Mouse (Mus musculus) CD4-positive, CD25-positive, alpha-beta regulatory T cell, adult 4 months (primary cell): ENCODE results near the gene Wasf1. TPM values are rescaled to one million over a fixed set of nuclear protein-coding genes. Genes with fewer than 3 reads are reported as not detected.

Experiments
- ATAC-seq: one replicate; pipeline ENCODE4 v1.8.0; 2017
- polyA plus RNA-seq, 2 experiments: library from polyadenylated mRNA; unstranded; fragments of 100-300 nt; shearing (Covaris generic); gene quantifications; one replicate each; pipeline ENCODE4 v1.2.1; 2017

The Wasf1 gene
- under 1 TPM in 1 of 2 experiments, not detected in 1; 0.12 TPM for polyA plus RNA-seq

GRCm38 (mm10) chr10:40882831-40883643, at the start of gene Wasf1, which contains the start of gene Cdc40:
Wasf1 (plus strand) TSS chr10:40883475.
Cdc40 (minus strand) TSS chr10:40883311.
- peak; percentile 95 for ATAC-seq

DNA sequence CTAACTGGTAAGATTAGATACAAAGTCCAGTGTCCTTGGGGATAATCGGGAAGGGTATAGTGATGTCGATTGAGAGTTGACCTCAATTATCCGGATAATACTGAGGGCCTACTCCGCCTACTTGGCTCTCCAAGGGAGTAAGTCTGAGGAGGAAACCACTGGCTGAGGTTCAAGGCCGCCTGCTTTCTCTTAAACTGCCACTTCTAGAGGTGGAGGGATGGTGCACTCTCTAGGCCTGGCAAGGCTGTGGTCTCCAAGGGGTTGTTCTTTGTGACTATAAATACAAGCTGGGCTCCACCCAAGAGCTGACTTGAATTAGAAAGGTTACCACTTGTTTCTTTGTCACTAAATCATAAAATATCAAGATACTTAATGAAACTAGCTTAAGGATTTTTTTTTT, 43.2 kb upstream of the Wasf1 start:
- ATAC-seq, result no peak

DNA sequence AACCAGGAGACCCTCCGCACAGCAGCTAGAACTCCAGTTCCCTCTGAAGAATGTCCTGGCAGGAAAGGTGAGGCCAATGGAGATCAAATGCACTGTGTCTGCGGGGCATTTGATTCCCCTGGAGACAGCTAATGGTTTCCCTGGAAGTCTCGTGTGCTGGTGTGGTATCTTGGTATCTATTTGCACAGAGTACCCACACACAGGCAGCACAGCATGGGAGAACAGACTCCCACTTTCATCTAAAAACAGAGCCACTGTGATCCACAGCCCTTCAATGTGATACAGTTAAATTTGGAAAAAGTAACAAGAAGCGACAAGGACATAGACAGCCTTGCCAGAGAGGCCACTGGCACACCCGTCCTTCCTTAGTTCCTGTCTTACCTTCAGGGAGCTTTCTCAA, 39.4 kb upstream of the Wasf1 start:
- ATAC-seq, result no peak

DNA sequence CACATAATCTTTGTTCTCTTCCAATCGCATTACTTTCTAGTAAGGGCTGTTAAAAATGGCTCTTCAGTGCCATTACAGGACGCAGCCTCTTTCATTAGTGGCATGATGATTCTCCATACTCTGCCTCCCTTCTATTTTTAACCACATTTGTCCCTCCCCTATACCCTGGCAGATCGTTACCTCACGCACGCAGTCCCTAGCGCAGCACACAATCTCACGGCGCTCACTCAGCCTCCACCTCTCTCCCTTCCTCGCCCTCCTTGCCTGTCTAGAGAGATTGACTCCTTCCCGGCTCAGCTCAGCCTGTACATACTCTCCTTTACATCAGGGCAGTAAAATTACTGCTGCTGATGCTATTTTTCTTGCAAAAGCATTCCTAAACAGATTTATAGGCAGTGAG, 38.7 kb upstream of the Wasf1 start:
- ATAC-seq, result no peak

GRCm38 (mm10) chr10:40845626-40846025, 37.6 kb upstream of the Wasf1 start:
- no peak for ATAC-seq

DNA sequence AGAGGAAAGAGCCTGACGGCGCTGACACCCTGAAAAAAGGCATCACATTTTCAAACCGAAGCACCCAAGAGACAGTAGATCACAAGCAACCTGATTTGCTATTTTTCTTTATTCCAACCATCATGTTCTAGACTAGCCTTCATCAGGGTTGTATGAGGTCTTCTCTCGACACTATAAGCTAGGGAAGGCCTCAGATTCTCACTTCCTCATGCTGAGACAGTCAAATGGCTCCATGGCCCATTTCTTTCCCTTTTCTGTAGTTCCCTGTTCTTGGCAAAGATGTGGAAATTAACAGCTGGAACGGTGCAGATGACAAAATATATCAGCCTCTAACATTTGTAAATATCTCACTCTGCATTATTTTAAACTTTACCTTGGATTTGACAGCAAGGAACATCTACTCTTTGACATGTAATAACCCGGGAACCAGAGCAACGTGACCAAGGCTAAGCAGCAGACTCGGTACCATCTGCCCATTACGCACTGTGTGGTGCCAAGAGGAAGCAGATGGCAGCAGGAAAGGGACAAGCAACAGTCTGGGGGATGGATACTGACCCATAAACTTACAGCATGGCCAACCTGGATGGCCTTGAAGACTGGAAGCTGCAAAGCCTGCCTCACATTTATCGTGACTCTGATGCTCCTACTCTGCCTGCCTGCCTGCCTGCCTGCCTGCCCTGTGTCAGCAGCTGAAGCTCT, 36.0 kb upstream of the Wasf1 start:
- ATAC-seq, result no peak

- no peak for ATAC-seq
Observed at GRCm38 (mm10) chr10:40850644-40851043, 32.6 kb upstream of the Wasf1 start.

DNA sequence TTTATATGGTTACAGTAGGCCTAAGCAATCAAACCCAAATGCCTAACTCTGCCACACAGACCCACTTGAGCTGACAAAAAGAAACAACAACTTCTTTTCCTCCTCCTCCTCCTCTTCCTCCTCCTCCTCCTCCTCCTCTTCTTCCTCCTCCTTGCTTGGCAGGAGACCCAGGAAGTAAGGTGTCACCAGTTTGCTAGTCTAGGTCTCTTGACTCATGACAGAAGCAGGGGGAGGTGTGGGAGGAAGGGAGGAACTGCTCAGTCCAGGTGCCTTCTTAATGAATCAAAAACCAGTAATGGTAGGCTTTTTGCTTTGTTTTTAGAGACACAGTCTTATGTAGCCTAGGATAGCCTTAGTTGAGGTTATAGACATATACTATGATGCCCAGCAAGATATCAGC, 32.1 kb upstream of the Wasf1 start:
- ATAC-seq, result no peak

DNA sequence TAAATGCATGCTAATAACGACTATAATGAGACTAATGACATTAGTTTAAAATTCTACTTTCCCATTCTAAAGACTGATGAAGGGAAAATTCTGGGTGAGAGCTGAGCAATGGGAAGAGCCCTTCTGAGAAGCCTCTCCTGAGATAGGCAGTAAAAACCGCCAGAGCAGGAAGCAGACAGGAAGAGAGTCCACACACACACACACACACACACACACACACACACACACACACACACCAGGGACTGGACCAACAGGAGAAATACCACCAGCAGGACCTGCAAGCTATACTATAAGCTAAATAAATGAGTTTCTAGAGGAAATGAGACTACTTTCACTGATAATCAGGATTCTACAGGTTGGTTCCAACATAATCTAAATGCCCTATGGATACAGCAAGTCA, 27.7 kb upstream of the Wasf1 start:
- ATAC-seq, result no peak

GRCm38 (mm10) chr10:40856703-40857102, 26.6 kb upstream of the Wasf1 start:
- ATAC-seq, result no peak

- ATAC-seq, result no peak
Observed at GRCm38 (mm10) chr10:40857599-40857998, 25.7 kb upstream of the Wasf1 start.

GRCm38 (mm10) chr10:40868081-40868480, 15.2 kb upstream of the Wasf1 start:
- no peak for ATAC-seq

- no peak for ATAC-seq
Observed at GRCm38 (mm10) chr10:40871301-40871700, 12.0 kb upstream of the Wasf1 start.

- no peak for ATAC-seq
Observed at GRCm38 (mm10) chr10:40872052-40872451, 11.2 kb upstream of the Wasf1 start.

DNA sequence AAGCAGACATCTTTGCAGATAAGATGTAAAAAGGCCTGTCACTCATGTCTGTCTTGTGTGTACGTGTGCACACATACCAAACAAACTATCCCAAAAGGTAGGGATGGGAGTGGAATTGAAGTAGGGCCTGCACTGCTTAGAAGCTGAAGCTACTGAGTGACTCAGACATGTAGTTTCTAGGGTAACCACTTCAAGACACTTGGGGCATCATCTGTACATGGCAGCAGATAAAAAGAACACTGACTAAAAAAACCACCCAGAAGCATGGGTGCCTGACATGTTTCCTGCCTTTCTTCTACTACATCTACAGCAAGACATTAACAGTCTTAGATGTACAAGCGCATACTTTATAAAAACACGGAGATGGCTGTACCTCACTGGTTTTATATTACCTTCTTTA, 5.0 kb upstream of the Wasf1 start:
- ATAC-seq, result no peak

- ATAC-seq, result no peak
Observed at GRCm38 (mm10) chr10:40879969-40880368, 3.3 kb upstream of the Wasf1 start.

DNA sequence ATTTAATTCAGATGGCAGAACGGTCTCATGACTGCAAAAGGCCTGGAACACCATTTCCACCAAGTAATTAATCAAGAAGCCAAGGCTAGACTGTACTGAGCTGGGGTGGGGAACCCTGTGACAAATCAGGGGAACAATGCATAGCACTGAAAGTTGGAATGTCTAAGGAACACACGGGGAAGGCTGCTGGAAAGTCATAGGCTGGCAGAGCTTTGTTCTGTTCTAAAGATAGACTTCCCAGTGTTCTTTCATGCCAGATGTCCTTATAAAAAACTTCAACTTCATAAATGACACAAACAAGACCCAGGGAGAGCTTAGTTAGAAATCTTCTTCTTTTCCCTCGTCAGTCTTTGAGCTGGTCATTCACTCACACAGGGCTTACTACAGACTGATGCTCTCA, 2.0 kb upstream of the Wasf1 start:
- no peak for ATAC-seq

- ATAC-seq, result no peak
Observed at GRCm38 (mm10) chr10:40882333-40882732, 942 bp upstream of the Wasf1 start.

DNA sequence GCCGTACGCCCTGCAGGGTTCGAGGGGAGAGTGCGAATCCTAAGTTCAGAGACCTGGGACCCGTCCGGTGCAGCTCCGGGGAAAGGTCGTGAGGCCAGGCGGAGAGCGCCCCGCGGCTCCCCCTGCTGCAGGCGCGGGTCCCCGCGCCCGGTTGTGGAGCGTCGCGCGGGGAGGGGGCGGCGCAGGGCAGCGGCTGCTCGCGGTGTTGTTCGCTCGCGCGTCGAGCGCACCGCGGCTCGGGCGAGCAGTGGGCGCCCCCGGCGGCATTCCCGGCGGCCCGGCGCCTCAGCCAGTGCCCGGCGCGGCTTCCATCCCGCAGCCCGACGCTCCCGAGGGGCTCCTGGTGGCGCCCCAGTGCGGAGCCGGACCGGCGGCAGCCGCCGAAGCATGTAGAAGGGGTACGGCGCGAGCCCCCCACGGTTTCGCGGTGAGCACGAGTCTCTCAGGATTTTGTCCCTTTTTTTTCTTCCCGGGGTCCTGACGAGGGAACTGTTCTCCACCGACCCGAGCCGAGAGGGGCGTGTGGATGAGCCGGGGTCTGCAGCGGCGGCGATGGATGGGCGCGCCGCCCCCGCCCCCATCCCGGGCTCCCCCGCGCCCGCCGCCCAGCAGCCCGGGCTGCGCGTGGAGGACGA, 486 bp downstream of the Wasf1 start:
- peak; percentile 41 for ATAC-seq

GRCm38 (mm10) chr10:40884279-40884806, 1.1 kb downstream of the Wasf1 start:
- ATAC-seq, result no peak

- no peak for ATAC-seq
Observed at GRCm38 (mm10) chr10:40885432-40885831, 2.2 kb downstream of the Wasf1 start.

- ATAC-seq, result no peak
Observed at GRCm38 (mm10) chr10:40887316-40887715, 4.0 kb downstream of the Wasf1 start.

- ATAC-seq, result no peak
Observed at GRCm38 (mm10) chr10:40889146-40889545, 5.9 kb downstream of the Wasf1 start.
